Mouse (Mus musculus): ENCODE data around the gene Pitpnm3. TPM values are rescaled to one million over a fixed set of nuclear protein-coding genes. Genes with fewer than 3 reads are reported as not detected.

The Pitpnm3 gene
- total and polyA plus RNA-seq, 2 experiments from 2014 or later, result 3.2 to 14.0 TPM

DNA sequence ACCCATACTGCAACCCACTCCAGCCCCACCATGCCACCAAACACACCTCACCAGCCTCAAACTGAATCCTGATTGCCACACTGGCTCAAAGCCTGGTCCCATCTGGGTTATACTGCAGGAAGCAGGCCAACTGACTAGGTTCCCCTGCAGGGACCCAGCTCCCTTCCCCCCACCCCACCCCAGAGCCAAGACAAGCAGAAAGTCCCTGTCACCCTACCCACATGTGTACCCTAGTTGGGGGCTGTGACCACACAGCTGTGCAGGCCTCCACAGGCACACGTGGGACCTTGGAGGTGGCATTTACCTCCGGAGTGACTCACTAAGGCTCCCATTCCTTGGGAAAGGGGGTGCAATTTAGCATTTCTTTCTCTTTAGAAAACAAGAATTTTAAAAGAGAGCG lies 5.1 kb downstream of the Pitpnm3 start:
- no peak for ATAC-seq
- Histone ChIP-seq H3K9me3 (ENCODE audit: low read length) (no peaks in the 10 kb centered on the region), H3K9ac (no peak overlapping the region), H3K4me1 (ENCODE audit: insufficient read depth) (no peaks in the 10 kb centered on the region), H3K4me3 (ENCODE audit: low read depth, low read length) (no peak overlapping the region), H3K4me2 (ENCODE audit: low read depth) (no peak overlapping the region), H3K27me3 (ENCODE audit: insufficient read depth, low read length) (peaks cover 10% of the 10 kb centered on the region; the same call in 1 of the 2 replicates), H3K36me3 (ENCODE audit: insufficient read depth) (no peaks in the 10 kb centered on the region), H3K27ac (ENCODE audit: low read depth, low read length) (no peak overlapping the region)
- TF ChIP-seq CTCF (IDR thresholded peaks at IDR 0.05; ENCODE audit: low read depth), result no peak
- no peak for DNase-seq
- 64% methylated on average over 3 of the region's 3 CpGs for WGBS

DNA sequence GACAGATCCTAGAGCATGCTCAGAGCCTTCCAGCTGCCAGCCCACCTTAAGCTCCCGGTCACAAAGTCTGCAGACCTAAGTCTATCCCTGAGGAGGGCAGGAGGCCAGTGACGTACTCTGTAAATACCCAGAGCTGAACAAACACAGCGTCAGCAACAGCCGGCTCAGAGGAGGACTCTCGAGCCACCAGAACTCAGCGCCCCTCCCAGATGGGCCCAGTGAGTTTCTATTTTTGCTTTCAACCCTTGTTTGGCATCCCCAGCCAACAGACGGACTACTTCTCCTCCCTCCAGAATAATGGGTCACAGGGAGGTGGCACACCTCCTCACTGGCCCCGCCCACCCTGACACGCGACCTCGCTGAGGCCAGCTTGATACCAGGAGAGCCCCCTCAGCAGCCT lies 5.6 kb downstream of the Pitpnm3 start:
- H3K4me1 ChIP-seq (ENCODE audit: insufficient read depth), result no peaks in the 10 kb centered on the region
- H3K9ac ChIP-seq, result peak overlapping the region; percentile 14; the same call in 1 of the 2 replicates
- H3K27ac ChIP-seq (ENCODE audit: low read depth, low read length), result no peak overlapping the region
- ATAC-seq, result peak; percentile 52; the same call in 1 of the 2 replicates
- no peaks in the 10 kb centered on the region for H3K36me3 ChIP-seq (ENCODE audit: insufficient read depth)
- no peak overlapping the region for H3K4me2 ChIP-seq (ENCODE audit: low read depth)
- peaks cover 10% of the 10 kb centered on the region; the same call in 1 of the 2 replicates for H3K27me3 ChIP-seq (ENCODE audit: insufficient read depth, low read length)
- no peak overlapping the region for H3K4me3 ChIP-seq (ENCODE audit: low read depth, low read length)
- no peaks in the 10 kb centered on the region for H3K9me3 ChIP-seq (ENCODE audit: low read length)
- 12% methylated on average over 11 of the region's 11 CpGs for WGBS
- no peak for DNase-seq
- TF ChIP-seq CTCF (IDR thresholded peaks at IDR 0.05; ENCODE audit: low read depth), result no peak

DNA sequence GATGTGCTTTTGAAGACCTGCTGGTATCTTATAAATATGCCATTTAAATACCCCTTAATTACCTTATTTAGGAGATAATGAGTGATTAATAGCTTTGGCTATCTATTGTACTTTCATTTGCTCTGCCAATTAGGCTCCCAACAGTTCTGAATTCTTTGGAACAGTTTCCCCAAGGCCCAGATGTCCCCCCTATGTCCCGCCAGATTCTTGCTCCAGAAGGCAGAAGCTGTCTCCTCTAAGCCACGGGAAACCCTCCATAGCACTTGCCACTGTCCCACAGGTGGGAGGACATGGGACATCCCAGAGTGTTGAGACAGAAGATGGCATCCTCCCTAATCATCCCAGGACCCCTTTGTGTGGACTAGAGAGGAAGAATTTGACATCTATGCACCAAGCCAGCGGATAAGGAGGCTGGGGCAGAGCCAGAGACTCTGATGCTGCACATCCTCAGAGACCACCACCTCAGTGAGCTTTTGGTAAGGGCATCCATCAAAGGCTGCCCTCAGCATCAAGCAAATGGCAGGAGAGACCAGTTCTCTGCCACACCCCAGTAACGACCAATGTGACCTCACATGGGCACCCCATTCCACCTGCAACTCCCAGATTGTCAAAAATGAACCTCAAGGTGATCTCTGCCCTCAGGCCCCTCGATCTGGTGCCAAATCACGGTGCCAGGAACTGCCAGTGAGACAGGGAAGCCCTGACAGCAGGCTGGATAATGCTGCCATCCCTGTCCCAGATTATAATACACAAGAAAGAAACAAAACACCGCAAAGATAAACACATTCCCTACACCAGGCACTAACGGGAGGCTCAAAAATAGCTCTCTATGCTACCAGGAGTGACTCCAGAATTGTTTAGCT lies 6.3 kb downstream of the Pitpnm3 start:
- Histone ChIP-seq H3K9me3 (ENCODE audit: low read length) (no peaks in the 10 kb centered on the region), H3K27me3 (ENCODE audit: insufficient read depth, low read length) (peaks cover 8% of the 10 kb centered on the region; the same call in 1 of the 2 replicates), H3K36me3 (ENCODE audit: insufficient read depth) (no peaks in the 10 kb centered on the region), H3K4me1 (ENCODE audit: insufficient read depth) (no peaks in the 10 kb centered on the region), H3K27ac (ENCODE audit: low read depth, low read length) (no peak overlapping the region), H3K9ac (0 out of 2 replicates have a peak overlapping the region, but pooled peaks have one; percentile 14), H3K4me2 (ENCODE audit: low read depth) (no peak overlapping the region), H3K4me3 (ENCODE audit: low read depth, low read length) (no peak overlapping the region)
- 53% methylated on average over 8 of the region's 8 CpGs for WGBS
- no peak for TF ChIP-seq CTCF (IDR thresholded peaks at IDR 0.05; ENCODE audit: low read depth)
- DNase-seq, result no peak
- no peak for ATAC-seq

DNA sequence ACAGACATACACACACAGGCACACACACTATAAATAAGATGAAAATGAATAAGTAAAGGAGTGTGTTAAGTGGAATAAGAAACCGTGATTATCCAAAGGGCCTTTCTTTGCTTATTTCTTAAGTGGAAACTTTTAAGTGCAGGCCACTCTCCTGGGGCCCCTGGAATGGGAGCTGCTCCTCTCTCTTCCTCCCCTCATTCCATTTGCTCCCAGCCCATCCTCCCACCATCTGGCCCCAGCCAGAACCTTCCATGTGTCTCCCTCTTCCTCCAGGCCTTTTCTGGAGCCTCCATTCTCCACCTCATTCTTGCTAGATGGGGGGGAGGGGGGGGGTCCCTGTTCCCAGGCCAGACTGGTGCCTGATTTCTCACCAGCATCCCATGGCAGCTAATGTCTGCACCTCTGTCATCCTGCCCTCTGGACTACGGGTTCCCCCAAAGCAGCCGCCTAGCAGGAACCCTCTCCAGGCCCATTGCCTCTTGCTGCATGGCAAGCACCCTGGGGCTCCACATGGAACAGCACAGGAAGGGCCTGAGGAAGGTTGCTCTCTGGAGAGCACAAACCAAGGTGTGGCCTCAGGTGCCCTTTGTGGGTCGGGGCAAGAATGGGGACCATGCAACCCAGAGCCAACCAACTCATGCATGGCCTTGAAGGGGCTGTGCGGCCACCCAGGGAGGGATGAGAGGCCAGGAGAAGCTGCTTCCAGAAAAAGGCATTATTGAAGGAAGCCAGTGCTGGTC lies 8.0 kb downstream of the Pitpnm3 start:
- Histone ChIP-seq H3K36me3 (ENCODE audit: insufficient read depth) (no peaks in the 10 kb centered on the region), H3K4me3 (ENCODE audit: low read depth, low read length) (no peak overlapping the region), H3K9ac (no peak overlapping the region), H3K4me1 (ENCODE audit: insufficient read depth) (no peaks in the 10 kb centered on the region), H3K27me3 (ENCODE audit: insufficient read depth, low read length) (no peaks in the 10 kb centered on the region), H3K27ac (ENCODE audit: low read depth, low read length) (no peak overlapping the region), H3K9me3 (ENCODE audit: low read length) (no peaks in the 10 kb centered on the region), H3K4me2 (ENCODE audit: low read depth) (no peak overlapping the region)
- DNase-seq (no peak), ATAC-seq (no peak)
- 70% methylated on average over 5 of the region's 5 CpGs for WGBS
- no peak for TF ChIP-seq CTCF (IDR thresholded peaks at IDR 0.05; ENCODE audit: low read depth)

DNA sequence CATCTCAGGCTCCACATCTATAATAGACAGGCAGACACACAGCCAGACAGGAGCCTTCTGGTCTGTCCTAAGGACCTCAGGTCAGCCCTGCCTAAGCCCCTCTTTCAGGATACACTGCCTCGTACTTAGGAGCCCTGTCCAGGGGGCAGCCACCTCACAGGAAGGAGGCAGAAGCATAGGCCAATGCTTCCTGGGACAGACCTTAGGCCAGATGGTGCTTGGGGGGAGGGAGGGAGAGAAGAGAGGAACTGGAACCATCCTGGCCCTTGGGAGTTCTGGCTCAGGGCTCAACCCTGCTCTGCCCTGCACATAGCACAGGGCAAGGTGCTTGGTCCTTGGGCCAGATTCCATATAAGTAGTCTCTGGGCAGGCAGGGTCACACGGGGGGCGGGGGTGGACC lies 9.8 kb downstream of the Pitpnm3 start:
- DNase-seq (no peak), ATAC-seq (no peak)
- H3K4me2 ChIP-seq (ENCODE audit: low read depth), result no peak overlapping the region
- no peak overlapping the region for H3K9ac ChIP-seq
- no peaks in the 10 kb centered on the region for H3K27me3 ChIP-seq (ENCODE audit: insufficient read depth, low read length)
- no peak for TF ChIP-seq CTCF (IDR thresholded peaks at IDR 0.05; ENCODE audit: low read depth)
- H3K4me3 ChIP-seq (ENCODE audit: low read depth, low read length), result no peak overlapping the region
- no peaks in the 10 kb centered on the region for H3K4me1 ChIP-seq (ENCODE audit: insufficient read depth)
- no peaks in the 10 kb centered on the region for H3K36me3 ChIP-seq (ENCODE audit: insufficient read depth)
- WGBS, result 69% methylated on average over 3 of the region's 3 CpGs
- H3K9me3 ChIP-seq (ENCODE audit: low read length), result no peaks in the 10 kb centered on the region
- no peak overlapping the region for H3K27ac ChIP-seq (ENCODE audit: low read depth, low read length)

DNA sequence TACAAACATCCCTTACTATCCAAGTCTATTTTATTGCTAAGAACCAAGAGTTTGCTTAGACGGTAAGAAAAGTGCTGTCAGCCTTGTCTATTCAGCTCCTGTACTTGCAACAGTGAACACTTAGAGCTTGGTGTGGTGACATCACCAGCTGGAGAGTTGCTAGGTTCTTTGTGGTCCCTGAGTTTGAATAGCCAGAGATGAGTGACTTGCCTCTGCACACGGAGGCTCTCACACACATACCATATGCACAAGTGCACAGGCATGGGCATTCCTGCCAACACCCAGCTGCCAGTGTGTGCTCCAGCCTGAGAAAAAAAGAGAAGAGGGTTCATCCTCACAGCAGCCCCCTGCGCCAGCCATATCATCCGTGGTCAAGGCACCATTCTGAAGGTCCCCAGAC lies 12.0 kb downstream of the Pitpnm3 start:
- no peak for TF ChIP-seq CTCF (IDR thresholded peaks at IDR 0.05; ENCODE audit: low read depth)
- Histone ChIP-seq H3K27ac (ENCODE audit: low read depth, low read length) (no peak overlapping the region), H3K27me3 (ENCODE audit: insufficient read depth, low read length) (no peaks in the 10 kb centered on the region), H3K4me3 (ENCODE audit: low read depth, low read length) (no peak overlapping the region), H3K9me3 (ENCODE audit: low read length) (no peaks in the 10 kb centered on the region), H3K4me1 (ENCODE audit: insufficient read depth) (no peaks in the 10 kb centered on the region), H3K36me3 (ENCODE audit: insufficient read depth) (no peaks in the 10 kb centered on the region), H3K4me2 (ENCODE audit: low read depth) (no peak overlapping the region), H3K9ac (no peak overlapping the region)
- no peak for ATAC-seq
- DNase-seq, result no peak
- WGBS, result 62% methylated on average over 4 of the region's 4 CpGs

DNA sequence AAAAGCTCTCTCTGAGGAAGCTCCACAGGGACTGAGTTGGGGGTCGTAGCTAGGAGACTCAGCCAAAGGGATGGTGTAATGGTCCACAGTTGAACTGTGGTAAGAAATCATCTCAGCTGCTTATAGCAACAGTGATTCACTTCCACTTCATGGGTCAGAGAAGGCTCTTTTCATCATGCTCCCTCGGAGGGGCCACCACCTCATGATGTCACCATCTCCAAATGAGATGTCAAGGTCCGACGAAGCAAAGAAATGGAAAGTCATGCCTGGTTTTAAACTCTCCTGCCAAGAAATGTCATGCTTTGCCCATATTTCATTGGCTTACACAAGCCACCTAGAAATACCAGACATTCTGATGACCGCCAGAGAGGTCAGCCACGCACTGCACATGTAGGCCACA lies 15.2 kb downstream of the Pitpnm3 start:
- Histone ChIP-seq H3K27ac (ENCODE audit: low read depth, low read length) (no peak overlapping the region), H3K4me1 (ENCODE audit: insufficient read depth) (no peaks in the 10 kb centered on the region), H3K4me3 (ENCODE audit: low read depth, low read length) (no peak overlapping the region), H3K36me3 (ENCODE audit: insufficient read depth) (no peaks in the 10 kb centered on the region), H3K4me2 (ENCODE audit: low read depth) (no peak overlapping the region), H3K27me3 (ENCODE audit: insufficient read depth, low read length) (no peaks in the 10 kb centered on the region), H3K9me3 (ENCODE audit: low read length) (no peaks in the 10 kb centered on the region), H3K9ac (no peak overlapping the region)
- WGBS, result 94% methylated on average over 6 of the region's 6 CpGs
- ATAC-seq (no peak), DNase-seq (no peak)
- no peak for TF ChIP-seq CTCF (IDR thresholded peaks at IDR 0.05; ENCODE audit: low read depth)
